Mouse (Mus musculus) cerebellum, adult 2 months (tissue): ENCODE measurements around the gene Alg12. TPM values are rescaled to one million over a fixed set of nuclear protein-coding genes. Genes with fewer than 3 reads are reported as not detected.
"Not testable (repeated sequence)": the region's sequence is repeated elsewhere in the genome, so short reads cannot be mapped to it uniquely, and the experiment has no call there.

ENCODE experiments used
- DNase-seq, 2 experiments: peaks; one replicate each; pipeline ENCODE4 v3.0.0; 2021
- H3K27ac ChIP-seq: fragments of 200-500 bp; 2 replicates; pipeline ENCODE4 v1.5.1; 2012; ENCODE audit warnings: low read length, control low read depth, inconsistent platforms; ENCODE audit not compliant: insufficient read depth
- H3K27me3 ChIP-seq: fragments of 200-500 bp; 2 replicates; pipeline ENCODE4 v1.6.1; 2012; ENCODE audit warnings: inconsistent platforms, mild to moderate bottlenecking, low read length, moderate library complexity; ENCODE audit not compliant: control insufficient read depth, insufficient read depth
- H3K4me1 ChIP-seq: fragments of 200-500 bp; 2 replicates; pipeline ENCODE4 v1.6.1; 2011; ENCODE audit warnings: low read length; ENCODE audit not compliant: control insufficient read depth, insufficient read depth
- H3K4me3 ChIP-seq: fragments of 200-500 bp; replicated peaks from 2 replicates; pipeline ENCODE3; 2011; ENCODE audit warnings: mild to moderate bottlenecking, low read depth, low read length, control low read depth; ENCODE audit not compliant: insufficient read depth
- CTCF ChIP-seq: fragments of 200-500 bp; IDR thresholded peaks from 2 replicates; pipeline ENCODE4 v1.5.1; 2011; ENCODE audit warnings: low read depth, mild to moderate bottlenecking, control low read depth, low read length, moderate library complexity, borderline replicate concordance; ENCODE audit not compliant: insufficient read depth
- POLR2A ChIP-seq: fragments of 200-500 bp; IDR thresholded peaks from 2 replicates; pipeline ENCODE4 v1.6.1; 2011; ENCODE audit warnings: low read length, control low read depth, borderline replicate concordance; ENCODE audit not compliant: insufficient read depth
- WGBS: fragments of 180-500 bp; shearing (Covaris S2); methylation state at CpG from one replicate; pipeline ENCODE4 v1.1.7; 2018; 5-methylcytosine and 5-hydroxymethylcytosine counted together
- polyA plus RNA-seq: library from polyadenylated mRNA; depleted of rRNA; stranded (reverse); fragments of >200 nt; gene quantifications from 2 replicates; pipeline ENCODE4 v1.2.3, GENCODE M21; 2012

The Alg12 gene
- polyA plus RNA-seq, 1 experiment, result 17.3 TPM

DNA sequence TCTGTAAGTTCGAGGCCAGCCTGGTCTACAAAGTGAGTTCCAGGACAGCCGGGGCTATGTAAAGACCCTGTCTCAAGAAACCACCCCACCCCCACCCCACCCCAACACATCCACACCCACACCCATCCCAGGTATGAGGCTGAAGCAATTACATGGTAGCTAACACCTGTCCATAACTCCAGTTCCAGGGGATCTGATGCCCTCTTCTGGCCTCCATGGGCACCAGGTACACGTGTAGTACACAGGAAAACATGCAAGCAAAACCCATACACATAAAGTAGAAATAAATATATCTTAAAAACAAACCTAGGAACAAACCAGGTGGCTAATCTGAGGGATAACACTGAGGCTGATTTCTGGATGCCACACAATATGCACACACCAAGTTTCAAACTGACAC is 5.9 kb downstream of the Alg12 start:
- DNase-seq, result no peak
- TF ChIP-seq POLR2A (no peak), CTCF (no peak)
- no peaks in the 10 kb centered on the region for H3K27me3 ChIP-seq
- H3K4me1 ChIP-seq, result no peaks in the 10 kb centered on the region
- no peak overlapping the region for H3K4me3 ChIP-seq
- WGBS, result 85% methylated on average over 3 of the region's 3 CpGs
- H3K27ac ChIP-seq, result no peak overlapping the region

- H3K27ac ChIP-seq, result no peak overlapping the region
- WGBS, result 91% methylated on average over 2 of the region's 2 CpGs
Observed at GRCm38 (mm10) chr15:88810369-88810768, 8.7 kb downstream of the Alg12 start.

GRCm38 (mm10) chr15:88808121-88808520 is 11.0 kb downstream of the Alg12 start:
- WGBS, result 85% methylated on average over 8 of the region's 8 CpGs
- H3K4me3 ChIP-seq, result no peak overlapping the region
- H3K27me3 ChIP-seq, result no peaks in the 10 kb centered on the region
- no peaks in the 10 kb centered on the region for H3K4me1 ChIP-seq
- H3K27ac ChIP-seq, result no peak overlapping the region
- no peak for DNase-seq
- TF ChIP-seq CTCF, result no peak
- no peak for TF ChIP-seq POLR2A

More at GRCm38 (mm10) chr15:88810369-88810768, 8.7 kb downstream of the Alg12 start:
- no peak overlapping the region for H3K4me3 ChIP-seq
- H3K4me1 ChIP-seq, result no peaks in the 10 kb centered on the region
- no peak for TF ChIP-seq POLR2A
- TF ChIP-seq CTCF, result no peak
- DNase-seq, result no peak
- no peaks in the 10 kb centered on the region for H3K27me3 ChIP-seq

- no peak overlapping the region for H3K4me3 ChIP-seq
- WGBS, result 80% methylated on average over 6 of the region's 6 CpGs
- no peaks in the 10 kb centered on the region; the same call in 1 of the 2 replicates for H3K27me3 ChIP-seq
- DNase-seq, result no peak
- H3K4me1 ChIP-seq, result no peaks in the 10 kb centered on the region
- TF ChIP-seq POLR2A, result no peak
- TF ChIP-seq CTCF, result no peak
- no peak overlapping the region for H3K27ac ChIP-seq
Observed at GRCm38 (mm10) chr15:88802348-88802747, 16.8 kb downstream of the Alg12 start.

- WGBS, result 90% methylated on average over 3 of the region's 3 CpGs
- Histone ChIP-seq H3K27ac (no peak overlapping the region), H3K4me1 (no peaks in the 10 kb centered on the region), H3K4me3 (no peak overlapping the region), H3K27me3 (no peaks in the 10 kb centered on the region; the same call in 1 of the 2 replicates)
- TF ChIP-seq CTCF, result no peak
- TF ChIP-seq POLR2A, result no peak
- no peak for DNase-seq
Observed at GRCm38 (mm10) chr15:88801903-88802302, 17.2 kb downstream of the Alg12 start.

DNA sequence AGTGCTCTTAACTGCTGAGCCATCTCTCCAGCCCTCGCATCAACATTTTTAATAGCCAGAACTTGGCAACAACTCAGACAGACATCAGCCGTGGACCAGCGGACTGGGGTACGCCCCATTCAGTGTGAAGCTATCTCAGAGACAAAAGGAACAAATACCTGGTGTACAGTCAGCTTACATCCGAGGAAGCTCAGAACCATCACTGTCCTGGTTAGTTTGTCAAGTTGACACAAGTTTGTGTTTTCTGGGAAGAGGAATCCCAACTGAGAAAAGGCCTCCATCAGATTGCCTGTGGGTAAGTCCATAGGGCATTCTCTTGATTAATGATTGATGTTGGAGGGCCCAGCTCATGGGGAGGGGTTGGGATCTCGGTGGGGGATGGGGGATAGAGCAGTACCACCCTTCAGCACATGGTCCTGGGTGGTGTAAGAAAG is 18.2 kb downstream of the Alg12 start:
- Histone ChIP-seq H3K27me3 (no peaks in the 10 kb centered on the region; the same call in 1 of the 2 replicates), H3K4me3 (no peak overlapping the region), H3K27ac (no peak overlapping the region), H3K4me1 (no peaks in the 10 kb centered on the region)
- DNase-seq, result no peak
- TF ChIP-seq CTCF (no peak), POLR2A (no peak)
- 58% methylated on average over 6 of the region's 6 CpGs for WGBS

DNA sequence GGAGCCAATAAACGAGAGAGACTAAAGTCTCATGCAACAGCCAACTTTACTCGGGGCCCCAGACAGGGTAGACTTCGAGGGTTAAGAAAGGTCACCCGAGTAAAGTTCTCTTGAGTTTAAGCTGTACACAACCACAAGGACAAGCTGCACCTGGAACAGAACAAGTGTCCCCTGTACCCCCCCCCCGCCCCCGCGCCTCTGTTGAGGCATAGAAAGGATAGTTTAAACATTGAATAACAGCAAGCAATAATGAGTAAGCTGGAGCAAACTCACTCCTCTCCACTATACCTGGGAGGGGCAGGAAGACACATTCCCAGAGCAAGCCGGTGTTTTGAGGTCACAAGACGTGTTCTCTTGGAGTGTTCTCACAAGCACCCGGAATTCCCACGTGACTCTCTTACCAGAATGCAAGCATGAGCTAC is 19.2 kb downstream of the Alg12 start:
- no peak for DNase-seq
- Histone ChIP-seq H3K4me1 (no peaks in the 10 kb centered on the region), H3K27ac (no peak overlapping the region), H3K27me3 (no peaks in the 10 kb centered on the region; the same call in 1 of the 2 replicates), H3K4me3 (no peak overlapping the region)
- no peak for TF ChIP-seq POLR2A
- TF ChIP-seq CTCF, result no peak
- 86% methylated on average over 11 of the region's 11 CpGs for WGBS

DNA sequence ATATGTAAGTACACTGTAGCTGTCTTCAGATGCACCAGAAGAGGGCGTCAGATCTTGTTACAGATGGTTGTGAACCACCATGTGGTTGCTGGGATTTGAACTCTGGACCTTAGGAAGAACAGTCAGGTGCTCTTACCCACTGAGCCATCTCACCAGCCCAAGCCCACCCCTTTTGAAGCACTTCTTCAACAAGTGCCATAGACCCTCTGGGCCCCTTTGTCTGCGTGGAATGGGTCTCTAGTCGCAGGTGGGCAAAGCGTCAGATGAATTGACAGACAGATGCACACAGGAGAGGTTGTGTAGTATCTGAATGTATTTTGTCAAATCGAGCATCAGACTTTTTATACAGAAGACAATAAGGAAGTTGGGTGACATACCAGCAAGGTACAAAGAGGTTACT is 24.4 kb downstream of the Alg12 start:
- H3K27me3 ChIP-seq, H3K4me3 ChIP-seq, H3K27ac ChIP-seq, H3K4me1 ChIP-seq, DNase-seq: not testable (repeated sequence)
- 80% methylated on average over 5 of the region's 5 CpGs for WGBS
